Mouse (Mus musculus) myocyte (in vitro differentiated cells): Measurements from ENCODE around the gene Hrh2.

ENCODE experiments used
- CEBPB ChIP-seq: IDR thresholded peaks from 2 replicates; pipeline ENCODE4 v1.6.1; 2011; ENCODE audit warnings: mild to moderate bottlenecking, moderate library complexity; ENCODE audit not compliant: poor library complexity, insufficient read depth, severe bottlenecking
- E2F4 ChIP-seq: IDR thresholded peaks from one replicate; pipeline ENCODE4 v1.6.1; 2011; ENCODE audit warnings: mild to moderate bottlenecking, control low read depth, moderate library complexity; ENCODE audit not compliant: insufficient read depth
- MAX ChIP-seq: IDR thresholded peaks from one replicate; pipeline ENCODE4 v1.6.1; 2011; ENCODE audit warnings: low read depth, mild to moderate bottlenecking, control low read depth
- MYOD1 ChIP-seq, 3 experiments: IDR thresholded peaks; one replicate each; pipeline ENCODE4 v1.6.1; 2011; ENCODE audit warnings: control low read depth in 2 of 3, low read depth in 2 of 3, mild to moderate bottlenecking in 2 of 3, moderate library complexity in 1 of 3; ENCODE audit not compliant: insufficient read length in 2 of 3, control insufficient read depth in 1 of 3
- POLR2A ChIP-seq: IDR thresholded peaks from one replicate; pipeline ENCODE4 v1.6.1; 2011; ENCODE audit warnings: low read depth, mild to moderate bottlenecking, control low read depth, moderate library complexity; ENCODE audit not compliant: insufficient read length
- POLR2AphosphoS2 ChIP-seq: IDR thresholded peaks from one replicate; pipeline ENCODE4 v1.6.1; 2011; ENCODE audit warnings: low read depth, control low read depth; ENCODE audit not compliant: insufficient read length
- REST ChIP-seq: IDR thresholded peaks from one replicate; pipeline ENCODE4 v1.6.1; 2011; ENCODE audit warnings: mild to moderate bottlenecking, control low read depth, moderate library complexity; ENCODE audit not compliant: insufficient read depth, insufficient read length
- TCF12 ChIP-seq: IDR thresholded peaks from one replicate; pipeline ENCODE4 v1.6.1; 2011; ENCODE audit warnings: mild to moderate bottlenecking, control low read depth; ENCODE audit not compliant: poor library complexity, insufficient read depth, severe bottlenecking
- USF1 ChIP-seq: IDR thresholded peaks from one replicate; pipeline ENCODE4 v1.6.1; 2011; ENCODE audit warnings: low read depth, mild to moderate bottlenecking, control low read depth, moderate library complexity

DNA sequence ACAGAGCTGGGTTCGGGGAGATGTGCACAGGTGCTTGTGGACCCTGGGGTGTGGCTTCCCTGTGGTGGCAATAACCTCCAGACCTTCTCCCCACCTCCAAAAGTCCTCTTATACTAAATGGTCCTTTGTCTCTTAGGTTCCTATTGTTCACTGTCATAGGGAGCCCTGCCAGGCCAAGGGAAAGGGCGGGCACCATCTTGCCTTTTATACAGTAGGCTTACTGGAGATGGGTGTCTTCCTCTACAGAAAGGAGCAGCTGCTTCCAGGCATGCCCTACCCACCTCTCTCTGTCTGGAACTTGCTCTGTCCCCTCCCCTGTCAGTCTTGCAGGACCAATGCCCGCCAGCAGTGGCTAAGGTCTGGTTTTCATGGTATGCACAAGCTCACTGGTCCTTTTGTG, 12.0 kb upstream of the Hrh2 start:
- TF ChIP-seq POLR2A (no peak), POLR2AphosphoS2 (no peak), REST (no peak), USF1 (no peak), MAX (no peak), TCF12 (no peak), MYOD1 (IDR thresholded peaks at IDR 0.05; ENCODE audit: control insufficient read depth in 1 of 3, insufficient read length in 2 of 3, low read depth in 2 of 3) (no peak), CEBPB (no peak), E2F4 (no peak)
